Mouse (Mus musculus): Measurements from ENCODE around the gene Prph. TPM values are rescaled to one million over a fixed set of nuclear protein-coding genes. Genes with fewer than 3 reads are reported as not detected.

Gene Prph
- polyA plus RNA-seq, 1 experiment from 2014 or later = 0.91 TPM

GRCm38 (mm10) chr15:99032726-99033250, 22.2 kb upstream of the Prph start:
- H3K4me2 ChIP-seq = peak overlapping the region; percentile 79
- ATAC-seq (ENCODE audit: insufficient read depth) = no peak
- DNase-seq = no peak
- H3K27ac ChIP-seq (ENCODE audit: low read depth) = no peak overlapping the region
- peak overlapping the region; percentile 19 for H3K9ac ChIP-seq
- no peaks in the 10 kb centered on the region for H3K9me3 ChIP-seq (ENCODE audit: low read depth, low read length)
- peaks cover 31% of the 10 kb centered on the region for H3K36me3 ChIP-seq (ENCODE audit: insufficient read depth)
- no peaks in the 10 kb centered on the region for H3K27me3 ChIP-seq (ENCODE audit: insufficient read depth, low read length)
- peaks cover 17% of the 10 kb centered on the region for H3K4me1 ChIP-seq (ENCODE audit: insufficient read depth)
- no peak for TF ChIP-seq CTCF (IDR thresholded peaks at IDR 0.05; ENCODE audit: low read depth)
- 57% methylated on average over 7 of the region's 7 CpGs for WGBS
- peak overlapping the region; percentile 73 for H3K4me3 ChIP-seq (ENCODE audit: low read depth, low read length)

GRCm38 (mm10) chr15:99033498-99034270, 21.3 kb upstream of the Prph start:
- 73% methylated on average over 7 of the region's 7 CpGs for WGBS
- H3K4me1 ChIP-seq (ENCODE audit: insufficient read depth) = peaks cover 17% of the 10 kb centered on the region
- no peak for TF ChIP-seq CTCF (IDR thresholded peaks at IDR 0.05; ENCODE audit: low read depth)
- peak overlapping the region; percentile 79 for H3K4me2 ChIP-seq
- no peaks in the 10 kb centered on the region for H3K27me3 ChIP-seq (ENCODE audit: insufficient read depth, low read length)
- no peak overlapping the region for H3K9ac ChIP-seq
- H3K36me3 ChIP-seq (ENCODE audit: insufficient read depth) = peaks cover 40% of the 10 kb centered on the region
- DNase-seq = no peak
- no peaks in the 10 kb centered on the region for H3K9me3 ChIP-seq (ENCODE audit: low read depth, low read length)
- ATAC-seq (ENCODE audit: insufficient read depth) = no peak
- no peak overlapping the region for H3K27ac ChIP-seq (ENCODE audit: low read depth)
- no peak overlapping the region for H3K4me3 ChIP-seq (ENCODE audit: low read depth, low read length)

GRCm38 (mm10) chr15:99035431-99035830, 19.5 kb upstream of the Prph start:
- DNase-seq = no peak
- H3K4me2 ChIP-seq = no peak overlapping the region
- H3K27ac ChIP-seq (ENCODE audit: low read depth) = no peak overlapping the region
- H3K4me3 ChIP-seq (ENCODE audit: low read depth, low read length) = no peak overlapping the region
- no peak for TF ChIP-seq CTCF (IDR thresholded peaks at IDR 0.05; ENCODE audit: low read depth)
- no peaks in the 10 kb centered on the region for H3K27me3 ChIP-seq (ENCODE audit: insufficient read depth, low read length)
- H3K4me1 ChIP-seq (ENCODE audit: insufficient read depth) = peaks cover 17% of the 10 kb centered on the region
- H3K36me3 ChIP-seq (ENCODE audit: insufficient read depth) = peaks cover 41% of the 10 kb centered on the region
- no peaks in the 10 kb centered on the region for H3K9me3 ChIP-seq (ENCODE audit: low read depth, low read length)
- H3K9ac ChIP-seq = no peak overlapping the region
- 88% methylated on average over 4 of the region's 4 CpGs for WGBS
- ATAC-seq (ENCODE audit: insufficient read depth) = no peak

GRCm38 (mm10) chr15:99036249-99036905, 18.6 kb upstream of the Prph start:
- DNase-seq (no peak), ATAC-seq (ENCODE audit: insufficient read depth) (no peak)
- no peak for TF ChIP-seq CTCF (IDR thresholded peaks at IDR 0.05; ENCODE audit: low read depth)
- Histone ChIP-seq H3K9me3 (ENCODE audit: low read depth, low read length) (no peaks in the 10 kb centered on the region), H3K4me1 (ENCODE audit: insufficient read depth) (peaks cover 15% of the 10 kb centered on the region), H3K27me3 (ENCODE audit: insufficient read depth, low read length) (no peaks in the 10 kb centered on the region), H3K4me2 (no peak overlapping the region), H3K4me3 (ENCODE audit: low read depth, low read length) (no peak overlapping the region), H3K9ac (no peak overlapping the region), H3K27ac (ENCODE audit: low read depth) (no peak overlapping the region), H3K36me3 (ENCODE audit: insufficient read depth) (peaks cover 41% of the 10 kb centered on the region)
- 91% methylated on average over 8 of the region's 8 CpGs for WGBS

GRCm38 (mm10) chr15:99038025-99038424, 16.9 kb upstream of the Prph start:
- H3K9ac ChIP-seq = no peak overlapping the region
- H3K4me1 ChIP-seq (ENCODE audit: insufficient read depth) = no peaks in the 10 kb centered on the region
- peaks cover 41% of the 10 kb centered on the region for H3K36me3 ChIP-seq (ENCODE audit: insufficient read depth)
- no peak overlapping the region for H3K4me3 ChIP-seq (ENCODE audit: low read depth, low read length)
- H3K4me2 ChIP-seq = no peak overlapping the region
- H3K27ac ChIP-seq (ENCODE audit: low read depth) = no peak overlapping the region
- DNase-seq (no peak), ATAC-seq (ENCODE audit: insufficient read depth) (no peak)
- H3K9me3 ChIP-seq (ENCODE audit: low read depth, low read length) = no peaks in the 10 kb centered on the region
- no peak for TF ChIP-seq CTCF (IDR thresholded peaks at IDR 0.05; ENCODE audit: low read depth)
- H3K27me3 ChIP-seq (ENCODE audit: insufficient read depth, low read length) = no peaks in the 10 kb centered on the region
- WGBS = 100% methylated on average over 1 of the region's 1 CpGs

- Histone ChIP-seq H3K9me3 (ENCODE audit: low read depth, low read length) (no peaks in the 10 kb centered on the region), H3K4me1 (ENCODE audit: insufficient read depth) (no peaks in the 10 kb centered on the region), H3K9ac (no peak overlapping the region), H3K27me3 (ENCODE audit: insufficient read depth, low read length) (no peaks in the 10 kb centered on the region), H3K27ac (ENCODE audit: low read depth) (no peak overlapping the region), H3K4me2 (no peak overlapping the region), H3K36me3 (ENCODE audit: insufficient read depth) (peaks cover 39% of the 10 kb centered on the region), H3K4me3 (ENCODE audit: low read depth, low read length) (no peak overlapping the region)
- ATAC-seq (ENCODE audit: insufficient read depth) (no peak), DNase-seq (no peak)
- no peak for TF ChIP-seq CTCF (IDR thresholded peaks at IDR 0.05; ENCODE audit: low read depth)
- WGBS = 84% methylated on average over 5 of the region's 5 CpGs
Measured at GRCm38 (mm10) chr15:99038797-99039196, 16.2 kb upstream of the Prph start.

GRCm38 (mm10) chr15:99039306-99039705, 15.7 kb upstream of the Prph start:
- Histone ChIP-seq H3K27me3 (ENCODE audit: insufficient read depth, low read length) (no peaks in the 10 kb centered on the region), H3K36me3 (ENCODE audit: insufficient read depth) (peaks cover 37% of the 10 kb centered on the region), H3K9me3 (ENCODE audit: low read depth, low read length) (no peaks in the 10 kb centered on the region), H3K9ac (no peak overlapping the region), H3K4me2 (no peak overlapping the region), H3K4me3 (ENCODE audit: low read depth, low read length) (no peak overlapping the region), H3K27ac (ENCODE audit: low read depth) (no peak overlapping the region), H3K4me1 (ENCODE audit: insufficient read depth) (no peaks in the 10 kb centered on the region)
- DNase-seq (no peak), ATAC-seq (ENCODE audit: insufficient read depth) (no peak)
- TF ChIP-seq CTCF (IDR thresholded peaks at IDR 0.05; ENCODE audit: low read depth) = no peak
- 62% methylated on average over 4 of the region's 4 CpGs for WGBS
